Mouse (Mus musculus) erythroblast, embryonic 14.5 days (primary cell): ENCODE measurements at regions not wholly inside any gene's neighbourhood (a gene's known extent, or its start where the extent isn't known, plus 50 kb on each side); places are given as distances from the start of the nearest gene placed in this dataset.

Experiments used
- H3K27me3 ChIP-seq: 2 replicates; pipeline ENCODE4 v1.6.1; 2012; ENCODE audit warnings: inconsistent platforms; ENCODE audit not compliant: control insufficient read depth
- H3K36me3 ChIP-seq: 2 replicates; pipeline ENCODE4 v1.6.1; 2012; ENCODE audit warnings: mild to moderate bottlenecking, inconsistent platforms; ENCODE audit not compliant: control insufficient read depth
- H3K4me1 ChIP-seq: 2 replicates; pipeline ENCODE4 v1.6.1; 2012; ENCODE audit warnings: inconsistent platforms; ENCODE audit not compliant: control insufficient read depth
- H3K4me3 ChIP-seq: replicated peaks from 2 replicates; pipeline ENCODE3; 2012; ENCODE audit warnings: moderate library complexity, mild to moderate bottlenecking, inconsistent platforms
- H3K9me3 ChIP-seq: 2 replicates; pipeline ENCODE4 v1.6.1; 2012; ENCODE audit warnings: low read length, inconsistent platforms, mixed read lengths; ENCODE audit not compliant: control insufficient read depth
- GATA1 ChIP-seq: IDR thresholded peaks from 2 replicates; pipeline ENCODE4 v1.6.1; 2012; ENCODE audit warnings: low read length, inconsistent platforms, mixed read lengths
- TAL1 ChIP-seq: IDR thresholded peaks from 3 replicates; pipeline ENCODE4 v1.6.1; 2012; ENCODE audit warnings: low read length, inconsistent platforms, mixed read lengths

GRCm38 (mm10) chr16:93533205-93533604, 70.7 kb downstream of the Setd4 start:
- no peaks in the 10 kb centered on the region for H3K27me3 ChIP-seq
- H3K4me3 ChIP-seq, result no peak overlapping the region

DNA sequence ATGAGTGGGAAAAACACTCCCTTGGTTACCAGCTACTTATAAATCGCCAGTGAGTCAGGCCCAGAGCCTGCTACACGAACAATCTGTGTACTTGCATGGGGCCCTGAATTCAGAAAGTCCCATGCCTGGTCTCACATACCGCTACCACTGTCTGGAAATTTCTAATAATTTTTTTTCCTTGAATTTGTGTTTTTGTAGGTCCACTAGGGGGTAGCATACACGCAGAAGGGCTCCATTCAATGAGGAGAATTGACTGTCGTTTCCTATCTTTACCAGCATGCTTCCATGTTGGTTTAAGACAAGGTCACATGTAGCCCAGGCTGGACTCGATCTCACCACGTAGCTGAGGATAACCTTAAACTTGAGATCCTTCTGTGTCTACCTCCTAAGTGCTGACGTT, 71.9 kb downstream of the Setd4 start:
- Histone ChIP-seq H3K36me3 (no peaks in the 10 kb centered on the region), H3K4me1 (no peaks in the 10 kb centered on the region), H3K4me3 (no peak overlapping the region), H3K27me3 (no peaks in the 10 kb centered on the region), H3K9me3 (no peaks in the 10 kb centered on the region)
- no peak for TF ChIP-seq GATA1
- no peak for TF ChIP-seq TAL1

More at GRCm38 (mm10) chr16:93533205-93533604, 70.7 kb downstream of the Setd4 start:
- Histone ChIP-seq H3K4me1 (no peaks in the 10 kb centered on the region), H3K9me3 (no peaks in the 10 kb centered on the region), H3K36me3 (no peaks in the 10 kb centered on the region)
- TF ChIP-seq GATA1, result no peak
- TF ChIP-seq TAL1, result no peak

- no peaks in the 10 kb centered on the region for H3K9me3 ChIP-seq
- TF ChIP-seq TAL1 (no peak), GATA1 (no peak)
These were observed 81.4 kb downstream of the Setd4 start for GRCm38 (mm10) chr16:93522485-93522884.

GRCm38 (mm10) chr16:93520481-93520880, 83.4 kb downstream of the Setd4 start:
- Histone ChIP-seq H3K9me3 (no peaks in the 10 kb centered on the region), H3K4me1 (no peaks in the 10 kb centered on the region), H3K4me3 (no peak overlapping the region), H3K36me3 (no peaks in the 10 kb centered on the region), H3K27me3 (no peaks in the 10 kb centered on the region)
- TF ChIP-seq TAL1 (no peak), GATA1 (no peak)

More at GRCm38 (mm10) chr16:93522485-93522884, 81.4 kb downstream of the Setd4 start:
- Histone ChIP-seq H3K4me3 (no peak overlapping the region), H3K27me3 (no peaks in the 10 kb centered on the region), H3K36me3 (no peaks in the 10 kb centered on the region), H3K4me1 (no peaks in the 10 kb centered on the region)

DNA sequence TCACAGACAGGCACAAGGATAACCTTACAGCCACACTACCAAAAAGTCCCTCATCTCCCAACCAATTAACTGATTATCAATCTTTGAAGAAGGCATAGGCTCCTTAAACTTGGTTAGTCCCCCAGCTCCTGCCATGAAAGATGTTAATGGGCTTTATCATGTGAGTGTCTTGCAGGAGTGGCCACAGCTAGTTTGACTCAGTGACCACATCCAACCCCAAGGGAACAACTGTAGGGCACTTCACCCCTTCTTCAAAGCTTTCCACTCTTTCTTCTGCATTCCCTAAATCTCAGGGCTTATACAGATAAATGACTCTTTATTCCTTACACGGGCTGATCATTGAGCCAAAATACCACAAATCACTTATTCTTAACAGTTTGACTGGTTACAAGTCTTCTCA, 85.2 kb downstream of the Setd4 start:
- no peak overlapping the region for H3K4me3 ChIP-seq
- H3K9me3 ChIP-seq, result no peaks in the 10 kb centered on the region
- TF ChIP-seq GATA1 (no peak), TAL1 (no peak)
- H3K36me3 ChIP-seq, result no peaks in the 10 kb centered on the region
- no peaks in the 10 kb centered on the region for H3K4me1 ChIP-seq
- H3K27me3 ChIP-seq, result no peaks in the 10 kb centered on the region

DNA sequence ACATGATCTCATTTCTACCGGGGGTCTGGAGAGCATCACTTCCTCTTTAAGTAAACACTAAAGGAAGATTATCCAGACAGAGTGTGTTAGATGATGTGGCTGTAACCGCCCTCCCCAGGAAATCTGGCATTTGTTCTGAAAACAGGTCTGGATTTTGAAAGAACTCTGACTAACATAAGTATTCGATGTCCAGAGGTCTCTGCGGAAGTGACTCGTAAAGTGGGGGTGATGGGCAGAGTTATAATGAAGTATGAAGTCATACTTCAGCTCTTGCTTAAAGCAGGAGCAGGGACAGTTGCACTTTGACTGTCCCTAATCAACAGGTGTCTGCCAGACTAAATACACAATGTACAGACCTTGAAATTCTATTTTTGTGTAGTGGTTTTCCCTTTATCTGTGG, 87.1 kb downstream of the Setd4 start:
- H3K4me1 ChIP-seq, result no peaks in the 10 kb centered on the region
- no peaks in the 10 kb centered on the region for H3K9me3 ChIP-seq
- H3K27me3 ChIP-seq, result no peaks in the 10 kb centered on the region
- no peak for TF ChIP-seq TAL1
- no peak for TF ChIP-seq GATA1
- no peak overlapping the region for H3K4me3 ChIP-seq
- no peaks in the 10 kb centered on the region for H3K36me3 ChIP-seq

GRCm38 (mm10) chr16:93515456-93515941, 88.4 kb downstream of the Setd4 start:
- H3K4me3 ChIP-seq, result no peak overlapping the region
- no peaks in the 10 kb centered on the region for H3K36me3 ChIP-seq
- no peak for TF ChIP-seq GATA1
- TF ChIP-seq TAL1, result no peak
- no peaks in the 10 kb centered on the region for H3K4me1 ChIP-seq
- no peaks in the 10 kb centered on the region for H3K27me3 ChIP-seq
- no peaks in the 10 kb centered on the region for H3K9me3 ChIP-seq

GRCm38 (mm10) chr16:93513616-93514041, 90.2 kb downstream of the Setd4 start:
- Histone ChIP-seq H3K36me3 (no peaks in the 10 kb centered on the region), H3K9me3 (no peaks in the 10 kb centered on the region), H3K4me1 (no peaks in the 10 kb centered on the region), H3K4me3 (no peak overlapping the region), H3K27me3 (no peaks in the 10 kb centered on the region)
- TF ChIP-seq GATA1 (no peak), TAL1 (no peak)

GRCm38 (mm10) chr16:93511988-93512387, 91.9 kb downstream of the Setd4 start:
- TF ChIP-seq TAL1 (no peak), GATA1 (no peak)
- no peak overlapping the region for H3K4me3 ChIP-seq
- no peaks in the 10 kb centered on the region for H3K4me1 ChIP-seq
- H3K27me3 ChIP-seq, result no peaks in the 10 kb centered on the region
- no peaks in the 10 kb centered on the region for H3K36me3 ChIP-seq
- no peaks in the 10 kb centered on the region for H3K9me3 ChIP-seq

- no peak for TF ChIP-seq GATA1
- no peak for TF ChIP-seq TAL1
- Histone ChIP-seq H3K9me3 (no peaks in the 10 kb centered on the region), H3K36me3 (no peaks in the 10 kb centered on the region), H3K27me3 (no peaks in the 10 kb centered on the region), H3K4me3 (no peak overlapping the region), H3K4me1 (no peaks in the 10 kb centered on the region)
These were observed 92.3 kb downstream of the Setd4 start for GRCm38 (mm10) chr16:93511517-93511916.
